Mouse (Mus musculus) embryonic fibroblast, embryonic 13.5 days (primary cell): ENCODE results near the gene Resp18.

ENCODE experiments used
- CTCF ChIP-seq: IDR thresholded peaks from 2 replicates; pipeline ENCODE4 v1.5.1; 2011; ENCODE audit warnings: mild to moderate bottlenecking, control low read depth, low read length, moderate library complexity, borderline replicate concordance; ENCODE audit not compliant: insufficient read depth
- POLR2A ChIP-seq: IDR thresholded peaks from 2 replicates; pipeline ENCODE4 v1.6.1; 2011; ENCODE audit warnings: low read depth, mild to moderate bottlenecking, control low read depth, low read length, moderate library complexity

- no peak for TF ChIP-seq POLR2A
- TF ChIP-seq CTCF, result no peak
Observed at GRCm38 (mm10) chr1:75229158-75229557, 49.1 kb downstream of the Resp18 start.
